Mouse (Mus musculus) liver, postnatal 0 days (tissue): ENCODE measurements at regions not wholly inside any gene's neighbourhood (a gene's known extent, or its start where the extent isn't known, plus 50 kb on each side); places are given as distances from the start of the nearest gene placed in this dataset.
A peak's percentile ranks its signal among the peaks of the same experiment; 100 is the strongest.

Experiments
- ATAC-seq: fragments of 200-750 bp; cut with Nextera tagmentation; 2 replicates; pipeline ENCODE4 v1.8.0; 2017; ENCODE audit warnings: mild to moderate bottlenecking, moderate library complexity
- DNase-seq: peaks from one replicate; pipeline ENCODE4 v3.0.0-alpha.2; 2016
- H3K27ac ChIP-seq: fragments of 300-500 bp; sonication (generic); 2 replicates; pipeline ENCODE4 v1.5.1; 2014; ENCODE audit warnings: antibody characterized with exemption, moderate library complexity, mild to moderate bottlenecking, low read depth
- H3K27me3 ChIP-seq: fragments of 300-500 bp; sonication (generic); 2 replicates; pipeline ENCODE4 v1.6.1; 2014; ENCODE audit warnings: low read length, control low read depth, mixed read lengths; ENCODE audit not compliant: insufficient read depth
- H3K36me3 ChIP-seq: fragments of 300-500 bp; sonication (generic); replicated peaks from 2 replicates; pipeline ENCODE4 v1.6.1; 2014; ENCODE audit warnings: mild to moderate bottlenecking, control low read depth, low read length, moderate library complexity, mixed read lengths; ENCODE audit not compliant: insufficient read depth
- H3K4me1 ChIP-seq: fragments of 300-500 bp; sonication (generic); 2 replicates; pipeline ENCODE4 v1.6.1; 2014; ENCODE audit warnings: antibody characterized with exemption, mild to moderate bottlenecking, control low read depth; ENCODE audit not compliant: insufficient read depth
- H3K4me2 ChIP-seq: fragments of 300-500 bp; sonication (generic); 2 replicates; pipeline ENCODE4 v1.6.1; 2014; ENCODE audit warnings: low read depth, mild to moderate bottlenecking, low read length, moderate library complexity, mixed read lengths
- H3K4me3 ChIP-seq: fragments of 300-500 bp; sonication (generic); 2 replicates; pipeline ENCODE4 v1.5.1; 2014; ENCODE audit warnings: low read depth, low read length
- H3K9ac ChIP-seq: fragments of 300-500 bp; sonication (generic); replicated peaks from 2 replicates; pipeline ENCODE4 v1.6.1; 2014; ENCODE audit warnings: mild to moderate bottlenecking, moderate library complexity
- H3K9me3 ChIP-seq: fragments of 300-500 bp; sonication (generic); 2 replicates; pipeline ENCODE4 v1.6.1; 2016; ENCODE audit warnings: mild to moderate bottlenecking, control low read depth, low read length, mixed read lengths
- CTCF ChIP-seq: sonication (generic); IDR thresholded peaks from 2 replicates; pipeline ENCODE4 v1.5.1; 2016; ENCODE audit warnings: antibody characterized with exemption, low read depth
- EP300 ChIP-seq: IDR thresholded peaks from 2 replicates; pipeline ENCODE4 v1.6.1; 2016; ENCODE audit warnings: antibody characterized with exemption, low read depth, mild to moderate bottlenecking
- WGBS: fragments of 180-500 bp; shearing (Covaris S2); extraction: QIAGEN DNeasy Blood & Tissue Kit; methylation state at CpG from one replicate; pipeline ENCODE4 v1.1.7; 2014; ENCODE audit not compliant: insufficient replicate concordance; 5-methylcytosine and 5-hydroxymethylcytosine counted together

DNA sequence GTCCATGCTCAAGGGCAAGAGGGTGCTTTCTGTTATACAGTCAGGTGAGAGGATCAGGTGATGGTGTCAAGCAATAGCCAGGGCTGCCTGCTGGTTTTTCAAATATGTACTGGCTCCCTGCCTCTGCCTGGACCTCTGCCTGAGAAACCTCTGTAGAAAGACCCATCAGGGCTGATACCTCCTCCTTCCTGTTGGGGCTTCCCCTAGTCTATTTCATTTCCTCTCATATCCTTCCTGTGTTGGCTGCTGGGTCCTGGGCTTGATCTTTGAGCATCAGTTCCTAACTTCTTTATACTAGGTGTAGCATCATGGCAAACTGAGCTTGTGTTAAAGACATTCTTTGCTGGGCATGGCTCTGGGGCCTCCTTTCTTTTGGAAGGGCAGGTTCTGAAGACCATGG is 89.5 kb downstream of the Tmem38b start:
- H3K9me3 ChIP-seq, result no peaks in the 10 kb centered on the region
- H3K4me3 ChIP-seq, result no peak overlapping the region
- no peak overlapping the region for H3K9ac ChIP-seq
- H3K27ac ChIP-seq, result no peak overlapping the region
- no peak for DNase-seq
- no peak for ATAC-seq
- no peak for TF ChIP-seq CTCF
- TF ChIP-seq EP300, result no peak
- no peaks in the 10 kb centered on the region for H3K4me1 ChIP-seq
- H3K4me2 ChIP-seq, result no peak overlapping the region
- no peaks in the 10 kb centered on the region for H3K27me3 ChIP-seq
- H3K36me3 ChIP-seq, result no peaks in the 10 kb centered on the region

- DNase-seq (peak; percentile 36), ATAC-seq (no peak)
- TF ChIP-seq CTCF (peak; percentile 73), EP300 (no peak)
Measured at GRCm38 (mm10) chr4:53919188-53919587, 93.3 kb downstream of the Tmem38b start.

DNA sequence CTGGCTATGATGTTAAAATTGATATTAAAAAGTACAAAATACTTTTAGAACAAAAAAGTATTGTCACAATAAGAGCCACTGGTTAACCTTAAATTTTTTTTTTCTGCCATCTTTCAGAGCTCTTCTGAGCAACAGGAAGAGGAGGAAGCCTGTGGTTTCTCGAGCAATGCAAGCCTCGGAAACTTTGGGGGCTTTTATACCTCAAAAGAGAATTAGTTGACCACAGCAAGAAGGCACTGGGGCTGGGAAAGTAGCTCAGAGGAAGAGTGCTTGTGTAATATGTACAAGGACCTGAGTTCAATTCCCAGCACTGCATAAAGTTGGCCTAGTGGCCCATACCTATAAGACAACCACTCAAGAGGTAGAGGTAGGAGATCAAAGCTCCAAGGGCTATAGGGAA is 94.7 kb downstream of the Tmem38b start:
- TF ChIP-seq EP300 (no peak), CTCF (no peak)
- DNase-seq, result no peak
- no peak overlapping the region for H3K4me3 ChIP-seq
- H3K4me2 ChIP-seq, result no peak overlapping the region
- no peaks in the 10 kb centered on the region for H3K36me3 ChIP-seq
- H3K9ac ChIP-seq, result no peak overlapping the region
- no peak overlapping the region for H3K27ac ChIP-seq
- H3K4me1 ChIP-seq, result no peaks in the 10 kb centered on the region
- no peaks in the 10 kb centered on the region for H3K9me3 ChIP-seq
- no peaks in the 10 kb centered on the region for H3K27me3 ChIP-seq
- WGBS, result 34% methylated on average over 2 of the region's 2 CpGs
- no peak for ATAC-seq

More at GRCm38 (mm10) chr4:53919188-53919587, 93.3 kb downstream of the Tmem38b start:
- H3K36me3 ChIP-seq, result no peaks in the 10 kb centered on the region
- H3K9ac ChIP-seq, result no peak overlapping the region
- no peak overlapping the region for H3K4me2 ChIP-seq
- H3K4me1 ChIP-seq, result no peaks in the 10 kb centered on the region
- H3K4me3 ChIP-seq, result no peak overlapping the region
- no peak overlapping the region for H3K27ac ChIP-seq
- H3K9me3 ChIP-seq, result no peaks in the 10 kb centered on the region
- no peaks in the 10 kb centered on the region for H3K27me3 ChIP-seq

DNA sequence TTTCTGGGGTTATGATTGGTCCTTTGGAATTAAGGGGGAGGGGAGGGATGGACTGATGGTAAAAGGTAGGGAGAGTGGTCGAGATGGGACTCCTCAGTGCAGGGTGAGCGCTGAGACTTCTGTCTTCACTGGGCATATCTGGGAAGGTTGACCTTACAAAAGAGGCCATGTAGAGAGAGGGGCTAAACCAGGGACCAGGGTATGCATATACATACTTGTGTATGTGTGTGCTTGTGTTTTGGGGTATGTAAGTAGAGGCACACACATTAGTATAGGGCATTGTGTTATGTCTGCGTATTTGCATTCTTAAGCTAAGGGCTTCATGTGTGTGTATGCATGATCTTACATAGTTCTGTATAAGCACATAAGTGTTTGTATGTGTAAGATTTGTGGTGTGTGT is 105.2 kb downstream of the Tmem38b start:
- 81% methylated on average over 3 of the region's 3 CpGs for WGBS

DNA sequence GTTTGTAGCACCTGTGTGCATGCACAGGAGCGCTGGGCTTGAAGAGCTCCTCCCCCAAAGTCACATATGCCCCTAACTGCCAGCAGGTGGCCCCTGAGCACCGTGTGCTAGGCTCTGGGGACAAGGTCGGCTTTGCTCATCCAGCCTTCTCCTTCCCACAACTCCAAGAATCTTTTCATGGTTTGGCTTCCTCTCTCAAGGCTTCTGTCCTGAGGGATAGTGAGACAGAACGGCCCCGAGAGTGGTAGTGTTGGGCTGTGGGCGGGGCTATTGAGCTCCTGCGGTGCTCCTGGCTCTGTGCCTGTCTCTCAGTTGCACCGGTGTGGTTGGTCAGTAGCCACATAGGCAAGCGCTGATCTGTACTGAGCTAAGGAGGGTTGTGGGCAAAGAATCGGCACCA is 105.7 kb downstream of the Tmem38b start:
- WGBS, result 9% methylated on average over 10 of the region's 10 CpGs
- H3K4me2 ChIP-seq, result peak overlapping the region; percentile 45
- TF ChIP-seq EP300 (no peak), CTCF (peak; percentile 86)
- no peak overlapping the region for H3K27ac ChIP-seq
- DNase-seq, result peak; percentile 52
- H3K4me3 ChIP-seq, result no peak overlapping the region
- H3K9ac ChIP-seq, result no peak overlapping the region
- H3K4me1 ChIP-seq, result no peaks in the 10 kb centered on the region
- no peaks in the 10 kb centered on the region for H3K36me3 ChIP-seq
- no peaks in the 10 kb centered on the region for H3K9me3 ChIP-seq
- ATAC-seq, result no peak
- H3K27me3 ChIP-seq, result no peaks in the 10 kb centered on the region

More for the DNA sequence above, 105.2 kb downstream of the Tmem38b start:
- H3K9ac ChIP-seq, result no peak overlapping the region
- no peak for TF ChIP-seq CTCF
- TF ChIP-seq EP300, result no peak
- H3K4me2 ChIP-seq, result no peak overlapping the region
- H3K9me3 ChIP-seq, result no peaks in the 10 kb centered on the region
- no peaks in the 10 kb centered on the region for H3K36me3 ChIP-seq
- no peaks in the 10 kb centered on the region for H3K4me1 ChIP-seq
- no peaks in the 10 kb centered on the region for H3K27me3 ChIP-seq
- H3K27ac ChIP-seq, result no peak overlapping the region
- H3K4me3 ChIP-seq, result no peak overlapping the region
- no peak for DNase-seq
- no peak for ATAC-seq

- H3K4me2 ChIP-seq, result no peak overlapping the region
- H3K4me1 ChIP-seq, result no peaks in the 10 kb centered on the region
- no peak for TF ChIP-seq CTCF
- no peak for TF ChIP-seq EP300
- DNase-seq (no peak), ATAC-seq (no peak)
- H3K9ac ChIP-seq, result no peak overlapping the region
- H3K9me3 ChIP-seq, result no peaks in the 10 kb centered on the region
- H3K36me3 ChIP-seq, result no peaks in the 10 kb centered on the region
- no peaks in the 10 kb centered on the region for H3K27me3 ChIP-seq
- WGBS, result 28% methylated on average over 5 of the region's 5 CpGs
- H3K4me3 ChIP-seq, result no peak overlapping the region
- H3K27ac ChIP-seq, result no peak overlapping the region
Measured at GRCm38 (mm10) chr4:53935306-53935705, 109.5 kb downstream of the Tmem38b start.

DNA sequence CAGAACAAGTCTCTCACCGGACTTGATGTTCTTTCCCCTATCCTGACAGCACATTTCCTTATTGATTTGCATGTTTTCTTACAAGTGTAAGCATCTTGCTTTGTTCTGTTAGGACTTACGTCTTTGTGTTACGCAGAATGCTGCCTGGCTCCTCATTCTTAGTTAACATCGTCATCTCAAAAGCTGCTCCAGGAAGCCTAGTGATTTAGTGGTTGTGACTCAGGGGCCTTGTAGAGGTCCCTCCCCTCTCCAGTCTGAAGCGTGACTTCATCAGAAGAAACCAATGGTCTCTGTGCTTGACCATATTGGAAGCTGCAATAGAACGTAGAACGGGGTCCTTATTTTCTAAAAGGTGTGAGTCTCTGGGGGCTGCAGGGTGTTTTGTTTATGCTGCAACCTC is 122.9 kb downstream of the Tmem38b start:
- H3K4me3 ChIP-seq, result no peak overlapping the region
- no peak overlapping the region for H3K9ac ChIP-seq
- H3K4me1 ChIP-seq, result no peaks in the 10 kb centered on the region
- ATAC-seq (no peak), DNase-seq (no peak)
- no peaks in the 10 kb centered on the region for H3K9me3 ChIP-seq
- H3K27ac ChIP-seq, result no peak overlapping the region
- H3K27me3 ChIP-seq, result no peaks in the 10 kb centered on the region
- H3K4me2 ChIP-seq, result no peak overlapping the region
- no peak for TF ChIP-seq CTCF
- no peak for TF ChIP-seq EP300
- 81% methylated on average over 7 of the region's 7 CpGs for WGBS
- no peaks in the 10 kb centered on the region for H3K36me3 ChIP-seq
